Mouse (Mus musculus): Measurements from ENCODE around the gene Ncoa7. TPM values are rescaled to one million over a fixed set of nuclear protein-coding genes. Genes with fewer than 3 reads are reported as not detected.

Gene Ncoa7
- 4.0 and 4.6 TPM in 2 replicates for polyA plus RNA-seq (2012; rRNA removed)

GRCm38 (mm10) chr10:30802681-30803586, at the start of gene Ncoa7:
Gene Ncoa7, minus strand, starts transcription at chr10:30803326.

GRCm38 (mm10) chr10:30842643-30843437, 39.7 kb upstream of the Ncoa7 start, which contains the start of gene Hey2:
Gene Hey2, minus strand, starts transcription at chr10:30842801.

DNA sequence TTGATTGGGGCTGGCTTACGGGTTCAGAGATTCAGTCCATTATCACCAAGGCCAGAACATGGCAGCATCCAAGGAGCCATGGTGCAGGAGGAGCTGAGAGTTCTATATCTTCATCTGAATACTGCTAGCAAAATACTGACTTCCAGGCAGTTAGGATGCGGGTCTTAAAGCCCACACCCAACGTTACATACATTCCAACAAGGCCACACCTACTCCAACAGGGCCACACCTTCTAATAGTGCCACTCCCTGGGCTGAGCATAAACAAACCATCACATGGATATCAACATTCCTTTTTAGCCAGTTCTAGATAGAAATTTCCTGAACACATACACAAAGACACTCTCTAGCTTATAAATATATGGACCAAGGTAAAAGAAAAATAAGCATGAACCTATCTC, 173.6 kb downstream of the Ncoa7 start, which contains the start of gene Hint3:
Hint3 (minus strand) TSS at position 120 of the 400 bp plus-strand sequence.

DNA sequence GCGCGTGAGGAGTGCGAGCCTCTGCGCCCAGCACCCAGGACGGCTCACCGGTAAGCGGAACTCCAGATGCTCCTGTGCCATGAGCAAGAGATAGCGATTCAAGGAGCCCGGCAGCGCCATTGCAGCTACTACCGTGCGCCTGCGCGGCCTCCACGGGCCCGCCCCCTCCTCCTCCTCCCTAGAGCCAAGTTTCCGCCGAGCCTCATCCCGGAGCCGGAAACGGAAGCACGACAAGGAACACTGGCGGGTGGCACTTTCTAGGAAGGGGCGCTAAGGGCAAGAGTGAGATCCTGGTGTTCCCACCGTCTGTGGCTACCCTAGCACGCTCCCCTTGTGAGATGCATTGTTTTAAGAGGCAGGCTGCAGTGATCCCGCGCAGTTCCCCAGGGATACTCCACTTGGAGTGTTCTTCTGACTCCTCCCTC, 202.6 kb downstream of the Ncoa7 start, which contains the start of gene Trmt11:
Trmt11 (minus strand) TSS at position 208 of the 425 bp plus-strand sequence.

Other genes starting within 250 kb of the Ncoa7 start
- 0.35 and 0.90 TPM in 2 replicates for gene Trmt11, start 202.6 kb downstream of the Ncoa7 start, polyA plus RNA-seq (2012; rRNA removed)
- 8.5 and 12.9 TPM in 2 replicates for gene Hint3, start 173.7 kb downstream of the Ncoa7 start, polyA plus RNA-seq (2012; rRNA removed)
- 1.9 and 4.4 TPM in 2 replicates for gene Hey2, start 39.5 kb upstream of the Ncoa7 start, polyA plus RNA-seq (2012; rRNA removed)

All from colon, adult 2 months (tissue).